8 mouse cellular contexts compared by ENCODE assay signal in genomic region chr6:33126574-33126973, GRCm38 (mm10).
DNase-seq lines count a peak whose midpoint lies in the region; ATAC-seq and TF ChIP-seq lines count a peak whose summit lies in the region.

No protein-coding gene starts in this region.

- 5% methylated on average over 8 of the region's 8 CpGs for WGBS in lung, embryonic 14.5 days

- no peaks in the 10 kb centered on the region for H3K27me3 ChIP-seq in lung, embryonic 14.5 days (ENCODE audit: insufficient read depth, low read length)

- TF ChIP-seq CTCF in lung, embryonic 14.5 days (IDR thresholded peaks at IDR 0.05; ENCODE audit: low read depth) = peak; percentile 92

- ATAC-seq in lung, embryonic 14.5 days (ENCODE audit: insufficient read depth) = no peak

- DNase-seq in A20 (ENCODE audit: low read depth, low spot score) = peak; percentile 82
- DNase-seq in T-cell, adult 2 months (ENCODE audit: low spot score) = peak; percentile 10
- peak; percentile 62 to 67 for DNase-seq in cerebellum, postnatal 36 days
- DNase-seq in gastrocnemius, postnatal 4 days (ENCODE audit: low spot score in 2 of 2) = peak; percentile 42 to 77
- DNase-seq in kidney, postnatal 25 days = peak; percentile 79 to 89
- peak; percentile 97 for DNase-seq in lung, embryonic 14.5 days
- peak; percentile 47 to 53 for DNase-seq in right cerebral cortex, adult 2 months (ENCODE audit: low spot score in 2 of 2)
- peak; percentile 74 for DNase-seq in urinary bladder, postnatal 25 days (ENCODE audit: low spot score)

- H3K27ac ChIP-seq in lung, embryonic 14.5 days (ENCODE audit: low read depth) = no peak overlapping the region

- no peak overlapping the region for H3K4me2 ChIP-seq in lung, embryonic 14.5 days

- no peak overlapping the region for H3K9ac ChIP-seq in lung, embryonic 14.5 days

- H3K4me1 ChIP-seq in lung, embryonic 14.5 days (ENCODE audit: insufficient read depth) = no peaks in the 10 kb centered on the region

- no peaks in the 10 kb centered on the region for H3K9me3 ChIP-seq in lung, embryonic 14.5 days (ENCODE audit: low read depth, low read length)

- H3K4me3 ChIP-seq in lung, embryonic 14.5 days (ENCODE audit: low read depth, low read length) = no peak overlapping the region

- no peaks in the 10 kb centered on the region for H3K36me3 ChIP-seq in lung, embryonic 14.5 days (ENCODE audit: insufficient read depth)

Comparison
In these comparisons a context has a peak if more than half of its experiments do, and no peak if none do; other contexts are left out.
1. DNase-seq: peak in every context shown above with its lines; median percentile 97 in lung, embryonic 14.5 days; 84 in kidney, postnatal 25 days; 82 in A20; 74 in urinary bladder, postnatal 25 days; 64 in cerebellum, postnatal 36 days; 60 in gastrocnemius, postnatal 4 days; 50 in right cerebral cortex, adult 2 months; 10 in T-cell, adult 2 months.